Mouse (Mus musculus) bone marrow macrophage, adult 2 months (primary cell): ENCODE data around the gene Htatip2.

Experiments used
- CTCF ChIP-seq: IDR thresholded peaks from 2 replicates; pipeline ENCODE4 v1.5.1; 2012; ENCODE audit warnings: low read depth, mild to moderate bottlenecking, low read length, moderate library complexity
- POLR2A ChIP-seq: IDR thresholded peaks from 2 replicates; pipeline ENCODE4 v1.6.1; 2012; ENCODE audit warnings: mild to moderate bottlenecking, low read depth, low read length, borderline replicate concordance

DNA sequence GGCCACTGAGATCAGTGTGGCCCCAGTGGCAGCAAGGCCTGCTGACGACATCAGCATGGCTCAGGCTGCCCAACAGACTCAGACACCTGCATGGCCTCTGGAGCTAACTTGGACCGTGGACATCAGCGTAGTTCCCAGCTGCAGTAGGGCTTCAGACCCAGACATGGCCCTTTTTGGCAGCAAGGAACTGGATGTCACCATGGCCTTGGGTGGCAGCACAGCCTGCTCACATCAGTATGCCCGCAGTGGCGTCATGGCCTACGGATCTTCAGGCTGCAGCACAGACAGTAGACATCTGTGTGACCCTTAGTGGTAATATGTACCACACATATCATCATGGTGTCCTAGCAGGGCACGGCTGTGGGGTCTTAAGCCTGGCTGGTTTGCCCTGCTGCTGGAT, 26.2 kb downstream of the Htatip2 start:
- TF ChIP-seq POLR2A (no peak), CTCF (no peak)
